Mouse (Mus musculus) urinary bladder, postnatal 36 days (tissue): ENCODE results near the gene Unc45a.
"Not testable (repeated sequence)": the region's sequence is repeated elsewhere in the genome, so short reads cannot be mapped to it uniquely, and the experiment has no call there.

Experiments used
- DNase-seq, 2 experiments: peaks; one replicate each; pipeline ENCODE4 v3.0.0; 2022; ENCODE audit warnings: low spot score in 2 of 2, mixed read lengths in 1 of 2

Gene Unc45a

DNA sequence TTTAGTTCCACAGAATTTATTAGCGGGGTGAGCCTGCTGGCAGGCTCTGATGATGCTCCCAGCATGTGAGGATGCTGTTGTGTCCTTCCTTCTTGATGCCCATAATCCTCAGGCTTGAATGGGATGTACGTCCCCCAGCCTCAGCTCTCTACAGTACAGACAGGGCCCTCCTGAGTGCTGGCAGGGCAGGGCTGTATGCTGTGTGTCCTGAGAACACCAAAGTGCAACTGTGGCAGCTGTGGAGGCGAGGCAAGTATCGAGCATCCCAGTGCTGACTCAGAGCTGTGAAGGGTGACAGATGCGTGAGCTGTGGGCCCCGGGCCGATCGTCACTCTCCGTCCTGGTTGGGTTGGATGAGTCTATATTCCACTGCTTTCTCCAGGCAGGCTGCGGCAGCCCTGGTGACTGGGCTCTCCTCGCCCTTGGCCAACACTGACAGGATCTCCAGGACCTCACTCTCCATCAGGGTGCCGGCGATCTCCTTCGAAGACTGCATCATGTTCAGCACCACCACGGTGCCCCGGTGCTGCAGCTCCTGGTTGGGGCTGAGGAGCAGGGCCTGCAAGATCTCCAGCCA is 15.4 kb downstream of the Unc45a start:
- DNase-seq = no peak

DNA sequence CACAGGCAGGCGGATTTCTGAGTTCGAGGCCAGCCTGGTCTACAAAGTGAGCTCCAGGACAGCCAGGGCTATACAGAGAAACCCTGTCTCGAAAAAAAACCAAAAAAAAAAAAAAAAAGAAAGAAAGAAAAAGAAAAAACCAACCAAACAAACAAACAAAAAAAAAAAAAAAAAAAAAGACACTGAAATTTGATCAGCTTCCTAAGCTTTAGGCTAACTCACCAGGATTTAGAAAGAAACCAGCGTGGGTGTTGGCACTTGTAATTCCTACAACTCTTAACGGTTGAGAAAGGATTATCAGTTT is 16.0 kb downstream of the Unc45a start:
- DNase-seq = not testable (repeated sequence)

DNA sequence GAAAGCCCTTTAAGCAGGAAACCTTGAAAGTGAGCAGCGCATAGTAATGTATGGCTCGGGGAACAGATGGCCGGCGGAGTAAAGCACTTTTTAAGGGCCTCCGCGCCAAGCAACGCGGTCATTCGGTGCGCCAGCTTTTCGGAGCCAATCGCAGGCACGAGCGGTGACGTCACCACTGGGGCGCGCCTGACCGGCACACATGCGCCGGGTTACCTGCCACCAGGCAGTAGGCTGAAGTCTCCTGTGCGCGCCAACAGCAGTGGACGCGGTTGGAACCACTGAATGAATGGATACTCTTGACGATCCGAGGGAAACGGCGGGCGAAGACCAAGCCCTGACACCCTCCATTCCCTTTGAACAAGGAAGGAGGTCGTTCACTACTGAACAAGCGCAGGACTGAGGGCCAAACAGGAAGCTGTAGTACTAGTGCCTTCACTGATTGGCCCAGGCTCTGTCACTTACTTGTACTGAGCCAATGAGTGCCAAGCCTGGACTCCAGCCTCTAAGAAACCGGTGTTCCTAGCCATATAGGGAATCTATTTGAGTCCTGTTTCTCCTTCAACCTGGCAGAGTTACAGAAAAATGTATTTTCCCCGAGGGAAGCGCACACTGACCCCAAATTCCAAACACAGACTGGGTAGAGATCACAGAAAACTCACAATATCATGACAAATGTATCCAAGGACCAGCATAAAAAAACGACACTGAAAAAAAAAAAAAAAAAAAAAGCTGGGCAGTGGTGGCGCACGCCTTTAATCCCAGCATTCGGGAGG is 16.6 kb downstream of the Unc45a start, which contains the start of gene Rccd1:
Gene Rccd1 (minus strand): TSS at position 412 of the 773 bp plus-strand sequence.
- DNase-seq = peak; percentile 93

DNA sequence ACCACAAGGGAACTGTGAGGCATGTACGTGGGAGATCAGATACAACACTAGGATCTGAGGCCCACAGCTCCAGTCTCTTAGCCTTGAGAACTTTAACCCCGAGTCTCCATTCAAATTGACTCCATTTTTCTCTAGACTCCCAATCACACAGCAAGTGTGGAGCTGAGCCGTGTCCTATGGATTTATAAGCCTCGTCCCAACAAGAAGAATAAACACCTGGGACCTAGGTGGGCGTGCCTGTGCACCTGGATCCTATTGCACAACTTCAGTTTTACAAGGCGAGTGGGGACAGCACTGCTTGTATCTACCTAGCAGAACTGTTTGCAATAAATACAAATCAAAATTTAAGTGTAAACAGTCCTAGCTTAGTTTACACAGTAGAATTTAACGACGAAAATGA is 17.5 kb downstream of the Unc45a start:
- no peak for DNase-seq

DNA sequence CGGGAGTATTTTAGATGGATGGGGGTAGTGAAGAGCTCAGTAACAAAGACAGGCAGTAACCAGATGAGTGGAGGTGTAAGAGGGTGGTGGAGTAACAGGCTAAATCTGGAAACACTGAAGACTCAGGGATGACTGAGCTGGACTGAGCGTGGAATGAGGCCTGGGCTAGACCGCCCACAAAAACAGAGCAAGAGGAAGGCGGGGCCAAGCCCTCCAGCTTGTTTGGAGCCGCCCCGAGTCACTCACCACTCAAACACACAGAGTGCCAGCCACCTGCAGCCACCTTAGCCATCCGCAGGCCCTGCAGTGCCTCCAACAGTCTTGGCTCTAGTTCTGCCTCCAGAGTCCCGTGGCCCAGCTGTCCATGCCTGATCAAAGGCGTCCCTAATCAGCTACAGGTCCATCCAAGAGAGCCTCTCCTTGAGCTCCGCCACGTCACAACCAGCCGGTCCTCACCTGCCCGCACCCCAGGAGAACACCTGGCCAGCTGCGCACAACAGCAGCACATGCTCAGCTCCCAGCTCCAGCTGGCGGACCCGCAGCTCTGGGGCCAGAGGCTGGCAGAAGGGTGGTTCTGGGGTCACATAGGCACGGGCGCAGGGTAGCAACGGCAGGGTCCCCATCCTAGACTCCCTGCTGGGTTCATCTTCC is 20.8 kb downstream of the Unc45a start:
- no peak for DNase-seq

DNA sequence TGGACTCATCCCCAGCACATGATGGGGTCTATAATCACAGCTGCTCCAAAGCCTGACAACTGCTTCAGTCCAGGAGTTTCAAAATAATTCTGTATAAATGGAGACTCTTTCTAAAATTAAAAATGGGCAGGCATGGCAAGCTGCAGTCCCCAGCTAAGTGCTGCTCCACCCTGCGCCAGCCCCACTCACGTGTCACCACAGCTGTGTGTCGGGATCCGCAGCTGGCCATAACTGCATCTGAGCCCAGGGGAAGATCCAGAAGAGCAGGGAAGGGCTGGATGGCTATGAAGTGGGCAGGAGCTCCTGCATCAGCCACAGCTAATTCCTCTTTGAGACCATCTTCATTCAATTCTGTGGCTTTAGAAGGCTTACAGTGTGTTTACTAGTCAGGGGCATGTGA is 22.1 kb downstream of the Unc45a start:
- DNase-seq = no peak

DNA sequence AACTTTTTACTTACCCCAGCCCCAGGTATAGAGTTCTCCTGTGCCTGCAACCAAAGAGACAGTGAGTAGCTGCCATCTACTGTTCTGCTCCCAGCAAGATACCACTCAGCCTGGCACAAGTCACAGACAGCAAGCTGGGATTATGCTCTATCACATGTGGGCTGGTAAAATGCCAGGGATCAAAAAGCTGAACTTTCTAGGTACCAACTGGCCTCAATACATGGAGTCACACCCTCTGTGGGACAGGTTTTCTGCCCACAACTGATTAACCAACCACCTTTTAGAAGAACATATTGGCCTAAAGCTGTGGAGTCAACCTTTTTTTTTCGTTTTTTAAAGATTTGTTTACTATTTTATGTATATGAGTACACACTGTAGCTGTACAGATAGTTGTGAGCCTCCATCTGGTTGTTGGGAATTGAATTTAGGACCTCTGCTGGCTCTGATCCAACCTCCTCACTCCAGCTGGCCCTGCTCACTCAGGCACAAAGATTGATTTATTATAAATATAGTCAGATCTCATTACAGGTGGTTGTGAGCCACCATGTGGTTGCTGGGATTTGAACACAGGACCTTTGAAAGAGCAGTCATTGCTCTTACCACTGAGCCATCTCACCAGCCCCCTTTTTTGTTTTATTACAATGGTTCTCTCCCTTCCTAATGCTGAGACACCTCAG is 23.2 kb downstream of the Unc45a start:
- no peak for DNase-seq

DNA sequence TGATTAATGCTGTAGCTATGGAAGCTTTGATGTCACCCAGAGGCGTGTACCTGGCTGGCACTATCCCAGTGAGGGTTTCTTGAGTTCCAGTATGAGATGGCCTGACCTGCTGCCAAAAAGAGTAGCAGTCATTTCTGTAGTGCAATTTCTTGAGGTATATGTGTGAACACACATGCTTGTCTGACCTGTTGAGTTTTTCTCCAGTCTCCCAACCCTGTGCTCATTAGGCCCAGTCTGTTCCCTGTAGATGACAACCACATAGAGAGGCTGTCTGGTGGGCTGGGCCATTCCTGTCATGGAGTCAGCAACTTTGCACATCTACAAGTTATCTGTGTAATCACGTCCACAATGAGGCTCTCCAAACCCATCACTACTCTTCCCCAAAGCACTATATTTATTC is 25.1 kb downstream of the Unc45a start:
- no peak for DNase-seq

DNA sequence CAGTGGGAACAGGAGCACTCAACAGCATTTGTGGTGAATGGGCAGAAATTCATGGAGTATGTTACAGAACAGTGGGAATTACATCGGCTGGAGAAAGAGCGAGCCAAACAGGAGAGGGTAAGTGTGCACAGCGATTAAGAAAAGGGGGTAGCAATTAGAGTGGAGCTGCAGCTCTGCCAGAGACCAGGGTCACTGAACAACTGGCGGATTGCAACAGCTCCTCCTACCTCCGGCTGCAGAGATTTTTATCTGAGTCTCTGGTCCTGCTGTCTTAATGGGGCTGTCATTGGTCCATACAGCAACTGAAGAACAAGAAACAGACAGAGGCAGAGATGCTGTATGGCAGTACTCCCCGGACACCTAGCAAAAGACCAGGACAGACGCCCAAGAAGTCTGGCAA is 30.0 kb downstream of the Unc45a start:
- DNase-seq = no peak

DNA sequence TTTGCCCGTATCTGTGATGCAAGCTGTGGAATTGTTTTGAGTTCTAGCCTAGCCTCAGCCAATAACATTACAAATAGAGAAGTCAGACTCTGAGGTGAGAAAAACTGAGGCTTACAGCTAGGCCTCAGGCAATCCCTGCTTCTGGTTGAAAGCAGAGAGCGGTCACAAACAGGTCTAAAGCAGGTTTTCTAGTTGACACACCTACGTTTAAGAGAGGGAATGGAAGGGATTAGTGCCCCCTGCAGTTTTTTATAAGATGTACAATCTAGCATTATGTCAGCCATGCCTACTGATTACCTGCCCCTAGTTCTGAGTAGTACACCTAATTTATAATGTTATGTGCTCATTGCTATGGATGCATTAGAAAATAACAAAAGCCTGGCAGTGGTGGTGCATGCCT is 33.0 kb downstream of the Unc45a start:
- DNase-seq = no peak

DNA sequence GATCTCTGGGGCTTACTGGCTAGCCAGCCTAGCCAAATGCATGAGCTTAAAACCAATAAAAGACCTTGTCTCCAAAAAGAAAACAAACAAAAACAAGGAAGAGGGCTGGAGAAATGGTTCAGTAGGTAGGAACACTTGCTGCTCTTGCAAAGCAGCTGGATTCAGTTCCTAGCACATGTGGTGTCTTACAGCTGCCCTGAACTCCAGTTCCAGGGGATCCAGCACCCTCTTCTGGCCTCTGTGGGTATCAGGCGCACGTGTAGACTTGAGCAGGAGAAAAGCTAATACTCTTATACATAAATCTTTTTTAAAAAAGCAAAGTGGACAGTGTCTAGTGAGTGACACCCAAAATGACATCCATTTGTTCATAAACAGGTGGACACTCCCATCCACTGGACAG is 39.3 kb downstream of the Unc45a start:
- DNase-seq = no peak

DNA sequence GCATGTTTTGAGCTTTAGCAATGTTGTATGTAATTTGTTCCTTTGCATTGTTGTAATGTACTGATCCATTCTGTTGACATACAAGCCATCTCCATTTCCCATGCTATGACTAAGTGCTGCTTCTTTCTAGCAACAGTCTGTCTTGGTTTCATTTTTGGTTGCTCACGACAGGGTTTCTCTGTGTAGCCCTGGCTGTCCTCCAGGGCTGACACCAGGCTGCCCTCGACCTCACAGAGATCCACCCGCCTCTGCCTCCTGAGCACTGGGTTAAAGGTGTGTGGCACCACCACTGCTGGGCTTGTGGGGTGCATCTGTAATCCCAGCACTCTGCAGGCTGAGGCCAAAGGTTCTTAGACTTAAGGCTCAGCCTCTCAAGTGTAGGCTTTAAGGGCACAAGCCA is 41.2 kb downstream of the Unc45a start:
- DNase-seq = no peak

DNA sequence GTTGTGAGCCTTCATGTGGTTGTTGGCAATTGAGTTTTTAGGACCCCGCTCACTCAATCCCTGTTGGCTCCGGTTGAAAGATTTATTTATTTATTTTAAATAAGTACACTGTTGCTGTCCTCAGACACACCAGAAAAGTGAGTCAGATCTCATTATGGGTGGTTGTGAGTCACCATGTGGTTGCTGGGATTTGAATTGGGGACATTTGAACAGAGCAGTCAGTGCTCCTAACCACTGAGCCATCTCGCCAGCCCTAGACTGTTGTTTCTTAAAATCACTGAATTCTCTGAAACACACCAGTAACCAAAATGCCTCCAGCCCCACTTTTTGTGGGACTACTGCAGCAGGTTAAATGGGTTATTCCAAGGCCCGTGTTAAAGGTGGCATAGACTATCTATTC is 42.1 kb downstream of the Unc45a start:
- DNase-seq = no peak

DNA sequence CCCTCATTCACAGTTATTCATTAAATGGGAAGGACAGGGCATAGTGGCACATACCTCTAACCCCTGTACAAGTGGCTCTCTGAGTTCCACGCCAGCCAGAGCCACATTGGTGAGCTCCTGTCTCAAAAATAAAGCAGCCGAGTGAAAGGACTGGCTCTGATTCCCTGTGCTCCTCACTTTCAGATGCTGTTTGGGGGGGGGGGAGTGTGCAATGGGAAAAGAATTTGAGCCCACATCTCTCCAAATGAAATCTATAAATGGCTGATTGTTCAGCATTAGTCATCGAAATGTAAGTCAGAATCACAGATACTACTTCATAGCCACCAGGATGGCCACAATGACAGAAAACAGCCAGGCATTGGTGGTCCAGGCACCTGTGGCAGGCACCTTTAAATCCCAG is 43.8 kb downstream of the Unc45a start:
- no peak for DNase-seq

DNA sequence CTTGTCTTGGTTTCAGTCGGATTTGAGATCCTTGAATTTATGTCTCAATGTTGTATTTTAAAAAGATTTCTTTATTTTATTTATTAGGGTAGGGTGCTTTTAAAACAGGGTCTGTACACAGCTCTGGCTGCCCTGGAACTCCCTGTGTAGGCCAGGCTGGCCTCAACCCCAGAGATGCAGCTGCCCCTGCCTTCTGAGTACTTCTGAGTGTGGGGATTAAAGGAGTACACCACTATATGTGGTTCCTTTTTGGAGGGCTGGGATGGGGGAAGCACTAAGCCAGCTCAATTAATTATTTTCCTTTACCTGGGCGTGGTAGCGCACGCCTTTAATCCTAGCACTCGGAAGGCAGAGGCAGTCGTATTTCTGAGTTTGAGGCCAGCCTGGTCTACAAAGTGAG is 44.3 kb downstream of the Unc45a start:
- DNase-seq = no peak

DNA sequence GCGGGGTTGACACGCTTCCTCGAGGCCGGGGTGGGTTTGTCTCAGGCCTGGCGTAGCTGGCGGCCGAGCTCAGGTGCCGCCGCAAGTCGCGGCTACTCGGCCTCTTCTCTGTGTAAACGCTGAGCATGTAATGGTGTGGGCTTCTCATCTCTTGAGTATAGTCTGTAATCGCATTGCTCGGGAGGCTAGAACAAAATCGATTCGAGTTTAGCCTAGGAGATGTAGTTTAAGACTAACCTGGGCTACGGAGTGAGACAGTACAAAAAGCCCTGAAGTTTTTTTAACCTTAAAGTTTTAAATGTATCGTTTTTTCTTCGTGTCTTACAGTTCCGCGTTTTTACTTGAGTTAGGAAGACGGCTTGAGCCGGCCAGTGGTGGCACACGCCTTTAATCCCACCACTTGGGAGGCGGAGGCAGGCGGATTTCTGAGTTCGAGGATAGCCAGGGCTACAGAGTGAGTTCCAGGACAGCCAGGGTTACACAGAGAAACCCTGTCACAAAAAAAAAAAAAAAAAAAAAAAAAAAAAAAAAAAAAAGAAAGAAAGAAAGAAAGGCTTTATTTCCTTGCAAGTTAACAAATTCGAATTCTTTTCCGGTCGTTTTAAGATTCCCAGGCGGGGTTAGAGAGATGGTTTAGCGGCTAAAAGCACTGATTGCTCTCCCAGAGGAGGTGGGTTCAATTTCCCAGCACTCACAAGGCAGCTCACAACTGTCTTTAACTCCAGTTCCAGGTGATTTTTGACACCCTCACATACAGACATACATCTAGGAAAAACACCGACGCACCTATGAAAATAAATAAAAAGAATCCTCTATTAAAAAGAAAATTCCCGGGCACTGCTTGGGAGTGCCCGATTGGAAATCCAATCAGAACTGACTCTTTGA is 45.8 kb downstream of the Unc45a start:
- no peak for DNase-seq

DNA sequence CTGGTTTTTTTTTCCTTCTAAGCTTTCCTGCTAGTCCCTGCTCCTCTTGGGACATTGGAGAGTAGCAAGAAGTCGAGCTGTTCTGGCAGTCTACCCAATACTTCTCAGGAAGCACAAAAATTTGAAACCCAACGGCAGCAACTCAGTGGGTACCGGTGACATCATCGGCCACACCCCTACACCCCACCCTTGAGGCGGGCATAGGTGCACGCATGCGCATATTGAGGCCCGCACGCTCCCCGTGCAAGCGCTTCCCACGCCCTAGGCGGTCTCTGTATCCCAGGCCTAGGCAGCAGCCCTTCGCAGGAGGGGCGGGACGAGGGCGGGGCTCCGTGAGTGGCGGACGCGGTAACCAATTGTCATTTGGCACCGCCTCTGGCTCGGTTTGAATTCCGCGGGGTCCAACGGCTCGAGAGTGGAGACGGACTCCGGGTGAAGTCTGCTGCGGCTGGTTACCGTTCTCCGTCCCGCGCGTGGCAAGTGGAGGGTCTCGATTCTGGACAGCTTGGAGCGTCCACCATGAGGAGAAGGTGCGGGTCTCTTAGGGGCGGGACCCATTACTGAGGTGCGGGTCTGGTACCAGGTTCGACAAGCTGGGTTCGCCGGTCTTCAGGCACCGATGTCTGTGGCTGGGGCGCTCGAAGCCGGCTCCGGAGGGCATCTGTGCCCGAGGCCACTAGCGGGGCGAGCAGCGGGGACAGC is 46.6 kb downstream of the Unc45a start, which contains the start of gene Prc1:
Gene Prc1 (plus strand): TSS at position 389 of the 702 bp plus-strand sequence.
- peak; percentile 99 for DNase-seq

DNA sequence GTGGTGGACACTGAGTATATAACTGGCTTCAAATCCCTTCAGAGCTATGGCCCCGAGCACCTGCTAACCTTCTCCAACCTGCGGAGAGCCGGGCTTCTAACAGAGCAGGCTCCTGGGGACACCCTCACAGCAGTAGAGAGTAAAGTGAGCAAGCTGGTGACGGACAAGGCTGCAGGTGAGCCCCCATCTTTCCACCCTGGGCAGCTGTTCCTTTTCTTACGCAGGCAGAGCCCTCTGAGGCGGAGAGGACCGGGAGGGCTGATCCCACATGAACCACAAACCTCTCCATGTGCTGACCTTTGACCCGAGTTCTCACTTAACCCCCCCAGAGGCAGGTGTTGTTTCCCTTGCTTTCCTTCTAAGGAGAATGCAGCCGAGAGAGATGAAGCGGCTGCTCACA is 53.1 kb downstream of the Unc45a start:
- no peak for DNase-seq

DNA sequence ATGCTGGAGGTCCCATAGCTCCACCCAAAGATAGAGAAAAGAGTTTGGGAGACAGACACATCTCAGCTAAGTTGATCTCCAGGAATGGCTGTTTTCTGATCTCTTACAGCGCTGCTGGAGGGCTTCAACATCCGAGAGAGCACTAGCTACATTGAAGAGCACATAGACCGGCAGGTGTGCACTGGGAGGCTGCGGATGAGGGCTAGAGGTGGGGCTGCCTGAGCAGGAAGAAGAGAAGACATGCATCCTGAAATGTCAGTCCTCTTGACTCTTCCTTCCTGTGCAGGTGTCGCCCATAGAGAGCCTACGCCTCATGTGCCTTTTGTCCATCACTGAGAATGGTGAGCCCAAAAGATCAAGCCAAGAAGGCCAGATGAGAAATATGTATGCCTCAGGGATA is 55.1 kb downstream of the Unc45a start:
- no peak for DNase-seq

DNA sequence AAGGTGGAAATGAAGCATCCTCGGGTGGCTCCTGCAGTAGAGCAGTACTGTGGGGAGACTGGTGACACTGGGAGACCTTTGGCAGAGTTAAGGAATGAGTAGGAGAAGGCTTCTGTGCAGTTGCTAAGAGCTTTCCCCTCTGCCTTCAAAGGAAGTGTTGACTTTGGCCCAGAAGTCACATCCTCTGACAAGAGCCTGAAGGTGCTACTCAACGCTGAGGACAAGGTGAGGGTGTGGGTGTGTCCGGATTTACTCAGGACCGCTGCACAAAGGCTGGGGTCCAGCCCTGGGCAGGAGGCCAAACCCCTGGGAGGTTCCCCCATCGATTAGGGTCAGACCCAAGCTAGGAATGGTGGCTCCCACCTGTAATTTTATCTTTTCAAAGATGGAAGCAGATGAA is 56.4 kb downstream of the Unc45a start:
- no peak for DNase-seq
